Mouse (Mus musculus) intestine, postnatal 0 days (tissue): ENCODE results near the gene Ptprn. TPM values are rescaled to one million over a fixed set of nuclear protein-coding genes. Genes with fewer than 3 reads are reported as not detected.

ENCODE experiments used
- ATAC-seq: fragments of 200-750 bp; cut with Nextera tagmentation; 2 replicates; pipeline ENCODE4 v1.8.0; 2017; ENCODE audit warnings: mild to moderate bottlenecking, moderate TSS enrichment, moderate library complexity
- H3K27ac ChIP-seq: fragments of 300-500 bp; sonication (generic); 2 replicates; pipeline ENCODE4 v1.5.1; 2014; ENCODE audit warnings: mild to moderate bottlenecking, low read depth, low read length, moderate library complexity
- H3K27me3 ChIP-seq: fragments of 300-500 bp; sonication (generic); replicated peaks from 2 replicates; pipeline ENCODE4 v1.6.1; 2014; ENCODE audit warnings: low read length, mixed read lengths; ENCODE audit not compliant: control insufficient read depth, insufficient read depth
- H3K36me3 ChIP-seq: fragments of 300-500 bp; sonication (generic); 2 replicates; pipeline ENCODE4 v1.6.1; 2014; ENCODE audit warnings: mild to moderate bottlenecking, moderate library complexity; ENCODE audit not compliant: control insufficient read depth, insufficient read depth
- H3K4me1 ChIP-seq: fragments of 300-500 bp; sonication (generic); replicated peaks from 2 replicates; pipeline ENCODE4 v1.6.1; 2014; ENCODE audit warnings: antibody characterized with exemption, low read length, mixed read lengths; ENCODE audit not compliant: control insufficient read depth, insufficient read depth
- H3K4me2 ChIP-seq: fragments of 300-500 bp; sonication (generic); replicated peaks from 2 replicates; pipeline ENCODE4 v1.6.1; 2014; ENCODE audit warnings: low read depth, mild to moderate bottlenecking, moderate library complexity
- H3K4me3 ChIP-seq: fragments of 300-500 bp; sonication (generic); 2 replicates; pipeline ENCODE4 v1.5.1; 2014; ENCODE audit warnings: low read depth, low read length
- H3K9ac ChIP-seq: fragments of 300-500 bp; sonication (generic); 2 replicates; pipeline ENCODE4 v1.6.1; 2014; ENCODE audit warnings: mild to moderate bottlenecking, low read depth, low read length
- H3K9me3 ChIP-seq: fragments of 300-500 bp; sonication (generic); 2 replicates; pipeline ENCODE4 v1.6.1; 2016; ENCODE audit warnings: mixed run types; ENCODE audit not compliant: control insufficient read depth
- CTCF ChIP-seq: sonication (generic); IDR thresholded peaks from 2 replicates; pipeline ENCODE4 v1.5.1; 2016; ENCODE audit warnings: low read depth, mild to moderate bottlenecking, control low read depth, antibody characterized with exemption, moderate library complexity
- WGBS: fragments of 180-500 bp; shearing (Covaris S2); extraction: QIAGEN DNeasy Blood & Tissue Kit; methylation state at CpG from one replicate; pipeline ENCODE4 v1.1.7; 2014; 5-methylcytosine and 5-hydroxymethylcytosine counted together
- polyA plus RNA-seq: library from polyadenylated mRNA; unstranded; fragments of >200 nt; fragmentation: Nextera tagmentation; extraction: Ambion mirVana; gene quantifications from 2 replicates; pipeline ENCODE4 v1.2.1, GENCODE M21; 2015

Gene Ptprn
- polyA plus RNA-seq, 1 experiment from 2014 or later, result 3.0 TPM

GRCm38 (mm10) chr1:75277195-75278188 lies 13.2 kb upstream of the Ptprn start:
- 6% methylated on average over 23 of the region's 23 CpGs for WGBS
- Histone ChIP-seq H3K27me3 (peaks cover 15% of the 10 kb centered on the region), H3K36me3 (no peaks in the 10 kb centered on the region), H3K9ac (no peak overlapping the region), H3K9me3 (no peaks in the 10 kb centered on the region), H3K27ac (no peak overlapping the region), H3K4me2 (no peak overlapping the region), H3K4me3 (no peak overlapping the region), H3K4me1 (no peaks in the 10 kb centered on the region)
- ATAC-seq, result no peak
- no peak for TF ChIP-seq CTCF

- H3K36me3 ChIP-seq, result no peaks in the 10 kb centered on the region
- H3K4me3 ChIP-seq, result no peak overlapping the region; the same call in 1 of the 2 replicates
- peaks cover 37% of the 10 kb centered on the region for H3K27me3 ChIP-seq
- no peak for TF ChIP-seq CTCF
- H3K4me2 ChIP-seq, result 0 out of 2 replicates have a peak overlapping the region, but pooled peaks have one; percentile 6
- no peak overlapping the region for H3K27ac ChIP-seq
- peak; percentile 16; the same call in 1 of the 2 replicates for ATAC-seq
- no peaks in the 10 kb centered on the region for H3K4me1 ChIP-seq
- WGBS, result 2% methylated on average over 39 of the region's 40 CpGs
- no peaks in the 10 kb centered on the region for H3K9me3 ChIP-seq
- no peak overlapping the region for H3K9ac ChIP-seq
Measured at GRCm38 (mm10) chr1:75262969-75263951, 1.0 kb downstream of the Ptprn start.

DNA sequence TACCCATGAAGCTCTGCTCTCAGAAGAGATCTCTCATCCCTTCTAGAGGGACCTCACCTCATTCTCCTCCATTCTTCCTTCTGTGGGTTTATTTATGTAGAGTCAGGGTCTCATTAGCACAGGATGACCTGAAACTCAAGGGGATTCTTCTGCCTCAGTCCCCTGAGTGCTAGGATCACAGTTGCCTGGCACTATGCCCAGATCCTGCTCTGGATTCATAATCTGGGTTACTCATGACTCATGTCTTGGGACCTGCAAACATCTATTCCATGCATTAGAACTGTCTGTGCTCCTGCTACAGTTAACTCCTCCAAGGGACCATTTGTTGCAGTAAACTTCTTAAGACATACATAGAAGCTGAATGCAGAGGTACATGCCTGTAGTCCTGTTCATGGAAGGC lies 3.0 kb downstream of the Ptprn start:
- H3K4me1 ChIP-seq, result no peaks in the 10 kb centered on the region
- no peak overlapping the region for H3K9ac ChIP-seq
- ATAC-seq, result no peak
- no peak overlapping the region for H3K27ac ChIP-seq
- no peaks in the 10 kb centered on the region for H3K9me3 ChIP-seq
- H3K4me3 ChIP-seq, result no peak overlapping the region
- no peak for TF ChIP-seq CTCF
- no peak overlapping the region for H3K4me2 ChIP-seq
- H3K36me3 ChIP-seq, result no peaks in the 10 kb centered on the region
- peaks cover 37% of the 10 kb centered on the region for H3K27me3 ChIP-seq

GRCm38 (mm10) chr1:75255516-75256046 lies 8.7 kb downstream of the Ptprn start:
- H3K9ac ChIP-seq, result no peak overlapping the region
- no peak overlapping the region for H3K4me2 ChIP-seq
- 58% methylated on average over 10 of the region's 10 CpGs for WGBS
- no peak overlapping the region for H3K4me3 ChIP-seq
- H3K4me1 ChIP-seq, result no peaks in the 10 kb centered on the region
- H3K36me3 ChIP-seq, result no peaks in the 10 kb centered on the region
- H3K9me3 ChIP-seq, result no peaks in the 10 kb centered on the region
- H3K27ac ChIP-seq, result no peak overlapping the region
- TF ChIP-seq CTCF, result no peak
- no peak for ATAC-seq
- H3K27me3 ChIP-seq, result no peaks in the 10 kb centered on the region

GRCm38 (mm10) chr1:75254625-75255013 lies 9.7 kb downstream of the Ptprn start:
- ATAC-seq, result no peak

More at GRCm38 (mm10) chr1:75254625-75255013, 9.7 kb downstream of the Ptprn start:
- H3K36me3 ChIP-seq, result no peaks in the 10 kb centered on the region
- H3K4me2 ChIP-seq, result no peak overlapping the region
- no peak overlapping the region for H3K27ac ChIP-seq
- H3K9me3 ChIP-seq, result no peaks in the 10 kb centered on the region
- no peak overlapping the region for H3K4me3 ChIP-seq
- no peak for TF ChIP-seq CTCF
- H3K4me1 ChIP-seq, result no peaks in the 10 kb centered on the region
- no peaks in the 10 kb centered on the region for H3K27me3 ChIP-seq
- no peak overlapping the region for H3K9ac ChIP-seq
- 73% methylated on average over 8 of the region's 8 CpGs for WGBS
